ENCODE assay signal across 40 mouse cellular contexts in genomic region chr12:103679853-103680252, GRCm38 (mm10). TPM values are rescaled to one million over a fixed set of nuclear protein-coding genes. Genes with fewer than 3 reads are reported as not detected.
"Had no signal": no experiment of that assay in that cellular context is flagged by ENCODE, and none has a peak within 500 bp of the region (broad histone marks: within the 10 kb centered on the region; RNA-seq: fewer than 3 reads in every experiment).

No protein-coding gene starts in this region.

RNA-seq across cellular contexts. Expression of gene Serpina16, which starts 3.9 kb away (rescaled TPM):
- total RNA-seq: heart, adult 18-20 months; heart, adult 2 months; heart, adult 8-10 months; heart, postnatal 10 days; heart, postnatal 14 days; heart, postnatal 25 days; heart, postnatal 36 days; heart, postnatal 4 days; hematopoietic stem cell, adult 5-6 weeks; hindbrain, postnatal 0 days; layer of hippocampus, adult 18-20 months; layer of hippocampus, adult 2 months; layer of hippocampus, adult 8-10 months; layer of hippocampus, postnatal 10 days; layer of hippocampus, postnatal 14 days; layer of hippocampus, postnatal 25 days had no signal
- polyA plus RNA-seq: heart, adult 2 months; heart, embryonic 10.5 days; heart, embryonic 11.5 days; heart, embryonic 12.5 days; heart, embryonic 13.5 days; heart, embryonic 14.5 days; heart, embryonic 15.5 days; heart, embryonic 16.5 days; heart, postnatal 0 days; hindbrain, embryonic 10.5 days; hindbrain, embryonic 11.5 days; hindbrain, embryonic 12.5 days; hindbrain, embryonic 13.5 days; hindbrain, embryonic 14.5 days; hindbrain, embryonic 15.5 days; hindbrain, embryonic 16.5 days; hindbrain, postnatal 0 days; inflammation-experienced regulatory T-cells, adult 6 months; intestine, postnatal 0 days; kidney, adult 2 months; kidney, embryonic 14.5 days; kidney, embryonic 15.5 days; kidney, embryonic 16.5 days; kidney, postnatal 0 days had no signal

RNA-seq across cellular contexts. Expression of gene Serpina1f, which starts 15.5 kb away (rescaled TPM):
- total RNA-seq: heart, adult 18-20 months; heart, adult 2 months; heart, adult 8-10 months; heart, postnatal 10 days; heart, postnatal 14 days; heart, postnatal 25 days; heart, postnatal 36 days; heart, postnatal 4 days; hematopoietic stem cell, adult 5-6 weeks; hindbrain, postnatal 0 days; layer of hippocampus, adult 18-20 months; layer of hippocampus, adult 2 months; layer of hippocampus, adult 8-10 months; layer of hippocampus, postnatal 10 days; layer of hippocampus, postnatal 14 days; layer of hippocampus, postnatal 25 days had no signal
- polyA plus RNA-seq: heart, adult 2 months; heart, embryonic 11.5 days; heart, embryonic 12.5 days; heart, embryonic 13.5 days; heart, embryonic 14.5 days; heart, embryonic 15.5 days; heart, embryonic 16.5 days; heart, postnatal 0 days; hindbrain, embryonic 10.5 days; hindbrain, embryonic 11.5 days; hindbrain, embryonic 12.5 days; hindbrain, embryonic 13.5 days; hindbrain, embryonic 14.5 days; hindbrain, embryonic 15.5 days; hindbrain, embryonic 16.5 days; hindbrain, postnatal 0 days; inflammation-experienced regulatory T-cells, adult 6 months; intestine, embryonic 15.5 days; kidney, embryonic 14.5 days; kidney, embryonic 15.5 days; kidney, embryonic 16.5 days had no signal

RNA-seq across cellular contexts. Expression of gene Serpina6, which starts 22.8 kb away (rescaled TPM):
- total RNA-seq: heart, adult 18-20 months; heart, adult 2 months; heart, adult 8-10 months; heart, postnatal 10 days; heart, postnatal 14 days; heart, postnatal 25 days; heart, postnatal 36 days; heart, postnatal 4 days; hematopoietic stem cell, adult 5-6 weeks; hindbrain, postnatal 0 days; layer of hippocampus, adult 18-20 months; layer of hippocampus, adult 2 months; layer of hippocampus, adult 8-10 months; layer of hippocampus, postnatal 10 days; layer of hippocampus, postnatal 14 days; layer of hippocampus, postnatal 25 days had no signal
- polyA plus RNA-seq: heart, adult 2 months; heart, postnatal 0 days; hindbrain, embryonic 10.5 days; hindbrain, embryonic 11.5 days; hindbrain, embryonic 12.5 days; hindbrain, embryonic 13.5 days; hindbrain, embryonic 14.5 days; hindbrain, embryonic 16.5 days; hindbrain, postnatal 0 days; inflammation-experienced regulatory T-cells, adult 6 months; intestine, postnatal 0 days; large intestine, adult 2 months had no signal

RNA-seq across cellular contexts. Expression of gene Serpina10, which starts 48.6 kb away (rescaled TPM):
- total RNA-seq: heart, adult 2 months; heart, adult 8-10 months; heart, postnatal 10 days; heart, postnatal 14 days; heart, postnatal 25 days; heart, postnatal 36 days; heart, postnatal 4 days; hematopoietic stem cell, adult 5-6 weeks; hindbrain, postnatal 0 days; layer of hippocampus, adult 18-20 months; layer of hippocampus, postnatal 10 days; layer of hippocampus, postnatal 25 days had no signal
- polyA plus RNA-seq: heart, adult 2 months; heart, embryonic 14.5 days; heart, embryonic 15.5 days; heart, embryonic 16.5 days; heart, postnatal 0 days; hindbrain, embryonic 10.5 days; hindbrain, embryonic 12.5 days; hindbrain, embryonic 13.5 days; inflammation-experienced regulatory T-cells, adult 6 months; kidney, embryonic 14.5 days had no signal
